Comparison of ENCODE assay signal across 8 mouse cellular contexts in the genomic region with DNA sequence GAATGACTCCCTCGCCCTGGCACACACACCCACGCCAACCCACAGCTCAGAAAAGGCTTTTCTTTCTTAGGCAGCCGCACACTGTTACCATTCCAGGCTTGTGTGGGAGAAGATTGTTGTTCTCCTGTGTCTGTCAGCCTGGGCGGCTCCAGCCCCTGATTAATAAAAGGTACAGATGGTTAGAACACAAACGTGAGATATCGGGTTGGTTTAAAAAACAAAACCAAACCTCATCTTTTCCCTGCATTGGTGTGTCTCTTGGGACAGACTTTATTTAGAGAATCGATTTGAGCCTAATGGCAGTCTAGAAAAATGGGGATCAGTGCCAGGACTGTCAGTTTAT. TPM values are rescaled to one million over a fixed set of nuclear protein-coding genes. Genes with fewer than 3 reads are reported as not detected.
A peak's percentile ranks its signal among the peaks of the same experiment; 100 is the strongest.
DNase-seq lines count a peak whose midpoint lies in the region; ATAC-seq and TF ChIP-seq lines count a peak whose summit lies in the region.

No protein-coding gene starts in this region.

- H3K27me3 ChIP-seq in cerebellum, adult 2 months (ENCODE audit: control insufficient read depth, insufficient read depth, low read length): no peaks in the 10 kb centered on the region
- H3K27me3 ChIP-seq in liver, embryonic 11.5 days (replicated peaks; ENCODE audit: control insufficient read depth, insufficient read depth, low read length): no peaks in the 10 kb centered on the region
- H3K27me3 ChIP-seq in neural tube, embryonic 15.5 days (replicated peaks): no peaks in the 10 kb centered on the region

- peak overlapping the region; percentile 84 for H3K9ac ChIP-seq in liver, embryonic 11.5 days (ENCODE audit: low read depth, low read length)
- H3K9ac ChIP-seq in neural tube, embryonic 15.5 days (replicated peaks): peak overlapping the region; percentile 68

- H3K9me3 ChIP-seq in liver, embryonic 11.5 days (ENCODE audit: control insufficient read depth, low read length): no peaks in the 10 kb centered on the region
- H3K9me3 ChIP-seq in neural tube, embryonic 15.5 days (replicated peaks): no peaks in the 10 kb centered on the region

- no peaks in the 10 kb centered on the region for H3K36me3 ChIP-seq in liver, embryonic 11.5 days (ENCODE audit: control insufficient read depth, insufficient read depth, low read length)
- H3K36me3 ChIP-seq in neural tube, embryonic 15.5 days: no peaks in the 10 kb centered on the region

- no peak overlapping the region for H3K27ac ChIP-seq in cerebellum, adult 2 months (ENCODE audit: insufficient read depth, low read length)
- no peak overlapping the region; the same call in 1 of the 2 replicates for H3K27ac ChIP-seq in liver, embryonic 11.5 days (ENCODE audit: low read depth, low read length)
- H3K27ac ChIP-seq in neural tube, embryonic 15.5 days (replicated peaks): peak overlapping the region; percentile 91

- peak overlapping the region; percentile 74 for H3K4me3 ChIP-seq in cerebellum, adult 2 months (replicated peaks; ENCODE audit: insufficient read depth, low read depth, low read length)
- peak overlapping the region; percentile 95 for H3K4me3 ChIP-seq in liver, embryonic 11.5 days (ENCODE audit: low read depth, low read length)
- H3K4me3 ChIP-seq in neural tube, embryonic 15.5 days (replicated peaks): peak overlapping the region; percentile 96

- no peak for TF ChIP-seq CTCF in cerebellum, adult 2 months (IDR thresholded peaks at IDR 0.05; ENCODE audit: borderline replicate concordance, insufficient read depth, low read depth, low read length)

- WGBS in cerebellum, adult 2 months: under 1% methylated on average over 7 of the region's 7 CpGs
- WGBS in liver, embryonic 11.5 days: 9% methylated on average over 7 of the region's 7 CpGs
- WGBS in neural tube, embryonic 15.5 days: 2% methylated on average over 7 of the region's 7 CpGs

- H3K4me2 ChIP-seq in liver, embryonic 11.5 days: peak overlapping the region; percentile 86
- peak overlapping the region; percentile 70 for H3K4me2 ChIP-seq in neural tube, embryonic 15.5 days

- ATAC-seq in liver, embryonic 11.5 days (replicated peaks; ENCODE audit: low FRiP score): no peak
- peak; percentile 46 for ATAC-seq in neural tube, embryonic 15.5 days (ENCODE audit: low FRiP score)

- no peak for TF ChIP-seq POLR2A in cerebellum, adult 2 months (IDR thresholded peaks at IDR 0.05; ENCODE audit: borderline replicate concordance, insufficient read depth, low read length)

- intact Hi-C loops in gastrocnemius, postnatal 14 days (cut with DNase I; ENCODE audit: low total_unique reads): no loop called here

- no peaks in the 10 kb centered on the region for H3K4me1 ChIP-seq in cerebellum, adult 2 months (ENCODE audit: control insufficient read depth, insufficient read depth, low read length)
- H3K4me1 ChIP-seq in liver, embryonic 11.5 days (replicated peaks; ENCODE audit: control insufficient read depth, insufficient read depth, low read length): peaks cover 5% of the 10 kb centered on the region
- peaks cover 19% of the 10 kb centered on the region for H3K4me1 ChIP-seq in neural tube, embryonic 15.5 days

- peak; percentile 7 for DNase-seq in gastrocnemius, postnatal 14 days
- DNase-seq in gastrocnemius, postnatal 4 days (ENCODE audit: low spot score in 2 of 2): no peak
- peak; percentile 17 to 36 for DNase-seq in cerebellum, adult 2 months
- DNase-seq in frontal cortex, postnatal 14 days (ENCODE audit: low spot score in 2 of 2): peak; percentile 27 to 42
- peak; percentile 22 to 48 for DNase-seq in kidney, postnatal 4 days
- peak; percentile 34 for DNase-seq in liver, embryonic 11.5 days (ENCODE audit: low spot score)
- DNase-seq in spleen, adult 12 weeks (ENCODE audit: low spot score): no peak

RNA-seq across cellular contexts. Expression of gene Ankrd28, which starts 0.9 kb away (rescaled TPM):
- 10 to 100 TPM; 35.8 to 38.4 TPM for total RNA-seq in gastrocnemius, postnatal 14 days (2021)
- total RNA-seq in gastrocnemius, postnatal 4 days (2021): 10 to 100 TPM; 45.0 to 51.1 TPM
- polyA plus RNA-seq in cerebellum, adult 2 months (2012; rRNA removed): 32.2 and 34.0 TPM in 2 replicates
- 8.5 and 8.7 TPM in 2 replicates for polyA plus RNA-seq in liver, embryonic 11.5 days (2014; fragmentation: Nextera tagmentation; extraction: Ambion mirVana)
- 9.1 and 9.4 TPM in 2 replicates for polyA plus RNA-seq in neural tube, embryonic 15.5 days (2015; fragmentation: Nextera tagmentation; extraction: Ambion mirVana)

Comparison
In these comparisons a context has a peak if more than half of its experiments do, and no peak if none do; other contexts are left out.
1. DNase-seq: peak in gastrocnemius, postnatal 14 days (single experiment), cerebellum, adult 2 months (2 of 2), frontal cortex, postnatal 14 days (2 of 2), kidney, postnatal 4 days (2 of 2) and liver, embryonic 11.5 days (single experiment); none in gastrocnemius, postnatal 4 days (0 of 2) and spleen, adult 12 weeks (single experiment).
2. Peak in every context shown above with its lines, with median percentiles within 50 percentile points of each other: H3K4me3 ChIP-seq.